Mouse (Mus musculus): Measurements from ENCODE around the gene Cfap77. TPM values are rescaled to one million over a fixed set of nuclear protein-coding genes. Genes with fewer than 3 reads are reported as not detected.

Cfap77 gene
- polyA plus RNA-seq, 1 experiment from 2014 or later, result 0.64 TPM

DNA sequence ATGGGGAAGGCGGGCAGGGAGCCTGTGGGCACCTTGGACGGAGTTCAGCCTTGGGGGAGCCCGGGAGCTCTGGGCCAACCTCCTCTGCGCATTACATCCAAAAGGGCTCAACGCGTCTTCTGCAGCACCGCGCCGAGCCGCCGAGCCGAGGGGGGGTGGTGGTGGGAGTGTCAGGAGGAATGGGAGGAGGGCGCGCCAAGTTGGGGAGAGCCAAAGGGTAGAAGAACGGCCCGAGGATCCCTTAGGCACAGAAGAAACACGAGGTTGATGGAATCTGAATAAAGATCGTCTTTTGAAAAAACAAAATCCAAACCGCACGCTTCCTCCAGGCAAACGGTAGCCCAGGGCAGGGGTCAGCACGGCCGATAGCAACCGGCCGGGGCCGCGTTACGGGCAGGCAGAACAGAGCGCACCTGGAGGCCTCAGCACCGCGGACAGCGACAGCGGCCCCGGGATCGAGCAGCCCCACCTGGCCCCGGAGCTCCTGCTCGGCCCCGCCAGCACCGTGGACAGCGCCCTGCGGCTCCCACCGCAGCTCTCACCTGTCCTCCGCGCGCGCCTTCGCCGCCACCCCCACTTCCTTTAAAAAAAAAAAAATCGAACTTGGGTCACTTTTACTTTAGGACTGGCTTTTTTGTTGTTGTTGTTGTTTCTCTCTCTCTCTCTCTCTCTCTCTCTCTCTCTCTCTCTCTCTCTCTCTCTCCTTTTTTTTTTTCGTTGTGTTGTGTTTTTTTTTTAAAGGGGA, 138.9 kb downstream of the Cfap77 start:
- peaks cover 97% of the 10 kb centered on the region for H3K27me3 ChIP-seq
- H3K27ac ChIP-seq (replicated peaks), result peak overlapping the region; percentile 72
- H3K9me3 ChIP-seq, result no peaks in the 10 kb centered on the region
- peaks cover 33% of the 10 kb centered on the region for H3K4me1 ChIP-seq
- no peaks in the 10 kb centered on the region for H3K36me3 ChIP-seq
- H3K4me2 ChIP-seq (replicated peaks), result peak overlapping the region; percentile 54
- no peak for ATAC-seq (ENCODE audit: low FRiP score, low read depth)
- under 1% methylated on average over 50 of the region's 50 CpGs for WGBS
- peak overlapping the region; percentile 42 for H3K4me3 ChIP-seq
- peak overlapping the region; percentile 61 for H3K9ac ChIP-seq (replicated peaks)

DNA sequence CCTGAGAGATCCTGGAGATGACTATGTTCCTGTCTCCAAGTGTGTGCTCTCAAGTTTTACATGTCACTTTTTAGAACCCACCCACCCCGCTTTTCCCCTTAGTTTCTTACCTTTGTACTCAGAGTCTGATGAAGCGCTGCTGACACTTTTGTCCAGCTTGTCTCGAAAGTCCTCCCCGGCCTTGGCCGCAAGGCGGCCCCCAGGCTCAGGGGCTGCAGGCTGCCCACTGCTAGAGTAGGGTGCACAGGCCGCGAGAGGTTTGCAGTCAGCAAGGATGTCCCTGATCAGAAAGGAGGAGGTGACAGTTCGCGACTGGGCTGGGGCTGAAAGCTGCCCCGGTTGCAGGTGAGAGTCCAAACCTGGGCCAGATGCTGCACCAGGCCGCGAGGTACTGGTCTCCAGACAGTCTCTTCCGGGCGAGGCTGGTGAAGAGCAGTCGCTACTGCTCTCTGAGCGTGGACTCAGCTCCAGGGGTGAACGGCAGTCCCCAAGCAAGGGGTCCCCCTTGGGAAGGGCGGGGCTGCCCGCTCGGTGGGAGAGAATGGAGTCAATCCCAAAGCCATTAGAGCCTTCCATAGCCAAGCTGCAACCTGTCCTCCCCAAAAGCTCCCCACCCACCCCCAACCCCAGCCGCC, 139.6 kb downstream of the Cfap77 start:
- no peaks in the 10 kb centered on the region for H3K36me3 ChIP-seq
- peak overlapping the region; percentile 61 for H3K9ac ChIP-seq (replicated peaks)
- peaks cover 34% of the 10 kb centered on the region for H3K4me1 ChIP-seq
- peak overlapping the region; percentile 54 for H3K4me2 ChIP-seq (replicated peaks)
- 2% methylated on average over 22 of the region's 22 CpGs for WGBS
- 0 out of 2 replicates have a peak, but pooled peaks have one; percentile 18 for ATAC-seq (ENCODE audit: low FRiP score, low read depth)
- H3K27me3 ChIP-seq, result peaks cover 98% of the 10 kb centered on the region
- peak overlapping the region; percentile 72 for H3K27ac ChIP-seq (replicated peaks)
- peak overlapping the region; percentile 42 for H3K4me3 ChIP-seq
- no peaks in the 10 kb centered on the region for H3K9me3 ChIP-seq

DNA sequence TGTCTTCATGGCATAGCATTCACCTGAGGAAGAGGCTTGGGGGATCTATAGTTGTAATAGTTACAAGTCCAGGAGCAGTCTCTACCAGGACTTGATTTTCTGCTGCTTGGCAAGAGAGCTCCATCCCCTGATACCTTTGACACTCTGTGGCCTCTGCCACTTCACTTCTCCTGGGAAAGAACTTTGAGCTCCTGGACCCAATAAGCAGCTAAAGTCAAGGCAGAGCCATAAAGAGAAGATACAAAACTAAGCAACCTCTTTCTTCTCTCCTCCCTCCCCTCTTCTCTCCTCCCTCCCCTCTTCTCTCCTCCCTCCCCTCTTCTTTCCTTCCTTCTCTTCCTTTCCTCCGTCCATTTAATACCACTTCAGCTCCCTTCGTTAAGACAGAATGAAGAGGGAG, 140.7 kb downstream of the Cfap77 start:
- Histone ChIP-seq H3K9me3 (no peaks in the 10 kb centered on the region), H3K36me3 (no peaks in the 10 kb centered on the region), H3K4me1 (peaks cover 40% of the 10 kb centered on the region), H3K4me2 (replicated peaks) (peak overlapping the region; percentile 54), H3K27me3 (peaks cover 100% of the 10 kb centered on the region), H3K27ac (replicated peaks) (peak overlapping the region; percentile 72), H3K4me3 (peak overlapping the region; percentile 42), H3K9ac (replicated peaks) (peak overlapping the region; percentile 61; the same call in 1 of the 2 replicates)
- 8% methylated on average over 2 of the region's 2 CpGs for WGBS
- no peak for ATAC-seq (ENCODE audit: low FRiP score, low read depth)

DNA sequence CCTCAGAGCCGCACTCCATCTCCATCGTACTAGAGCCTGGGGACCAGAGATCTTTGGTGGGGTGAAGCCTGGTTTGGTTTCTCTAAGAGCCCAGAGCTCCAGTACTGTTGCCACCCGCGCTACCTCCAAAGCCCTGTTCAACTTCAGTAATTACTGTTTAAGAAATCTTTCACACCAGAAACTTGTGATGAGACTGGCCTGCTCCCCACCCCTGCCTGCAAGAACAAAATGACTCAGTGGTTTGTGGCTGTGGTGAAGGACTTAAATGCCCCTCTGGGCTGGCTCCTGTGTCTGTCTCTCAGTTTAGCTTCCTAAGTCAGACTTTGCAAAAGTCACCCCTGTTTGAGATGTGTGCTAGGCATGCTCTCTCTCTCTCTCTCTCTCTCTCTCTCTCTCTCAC, 141.9 kb downstream of the Cfap77 start:
- H3K27me3 ChIP-seq, result peaks cover 100% of the 10 kb centered on the region
- H3K9ac ChIP-seq (replicated peaks), result peak overlapping the region; percentile 61; the same call in 1 of the 2 replicates
- no peaks in the 10 kb centered on the region for H3K9me3 ChIP-seq
- ATAC-seq (ENCODE audit: low FRiP score, low read depth), result no peak
- peak overlapping the region; percentile 54 for H3K4me2 ChIP-seq (replicated peaks)
- H3K4me1 ChIP-seq, result peaks cover 49% of the 10 kb centered on the region
- peak overlapping the region; percentile 42 for H3K4me3 ChIP-seq
- H3K36me3 ChIP-seq, result no peaks in the 10 kb centered on the region
- WGBS, result 0% methylated on average over 4 of the region's 4 CpGs
- peak overlapping the region; percentile 67 for H3K27ac ChIP-seq (replicated peaks)

DNA sequence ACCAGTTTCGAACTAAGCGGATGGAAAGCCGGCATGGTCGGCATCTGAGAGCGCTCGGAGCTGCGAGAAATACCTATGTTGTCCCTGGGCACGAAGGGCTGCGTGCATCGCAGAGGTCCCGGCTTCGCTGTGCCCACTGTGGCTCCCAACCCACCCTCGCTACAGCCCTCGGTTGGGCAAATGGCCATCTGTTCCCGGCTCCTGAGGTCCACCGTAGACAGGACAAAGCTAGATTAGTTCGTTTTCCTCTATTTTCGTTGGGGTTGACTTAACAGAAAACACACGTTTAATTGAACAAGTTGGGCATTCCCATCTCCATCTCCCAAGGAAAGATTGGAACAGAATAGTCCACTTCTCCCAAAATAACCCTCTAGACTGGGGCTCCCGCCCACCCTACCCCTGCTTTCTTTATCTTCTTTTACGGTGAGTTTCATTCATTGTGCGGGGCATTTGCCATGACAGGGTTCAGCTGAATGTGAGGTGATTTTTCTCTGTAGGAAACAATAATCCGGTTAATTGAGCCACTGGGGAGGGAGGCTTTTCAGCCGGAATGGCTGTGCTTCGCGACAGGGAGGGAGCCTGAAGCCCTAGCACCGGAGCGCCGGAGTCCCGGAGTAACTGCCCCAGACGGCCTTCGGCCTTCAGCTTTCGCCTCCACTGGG, 142.7 kb downstream of the Cfap77 start:
- Histone ChIP-seq H3K27me3 (peaks cover 99% of the 10 kb centered on the region), H3K4me2 (replicated peaks) (peak overlapping the region; percentile 54), H3K36me3 (no peaks in the 10 kb centered on the region), H3K4me1 (peaks cover 50% of the 10 kb centered on the region), H3K9ac (replicated peaks) (peak overlapping the region; percentile 29; the same call in 1 of the 2 replicates), H3K4me3 (peak overlapping the region; percentile 42), H3K9me3 (no peaks in the 10 kb centered on the region), H3K27ac (replicated peaks) (peak overlapping the region; percentile 67)
- ATAC-seq (ENCODE audit: low FRiP score, low read depth), result no peak
- 1% methylated on average over 33 of the region's 33 CpGs for WGBS

DNA sequence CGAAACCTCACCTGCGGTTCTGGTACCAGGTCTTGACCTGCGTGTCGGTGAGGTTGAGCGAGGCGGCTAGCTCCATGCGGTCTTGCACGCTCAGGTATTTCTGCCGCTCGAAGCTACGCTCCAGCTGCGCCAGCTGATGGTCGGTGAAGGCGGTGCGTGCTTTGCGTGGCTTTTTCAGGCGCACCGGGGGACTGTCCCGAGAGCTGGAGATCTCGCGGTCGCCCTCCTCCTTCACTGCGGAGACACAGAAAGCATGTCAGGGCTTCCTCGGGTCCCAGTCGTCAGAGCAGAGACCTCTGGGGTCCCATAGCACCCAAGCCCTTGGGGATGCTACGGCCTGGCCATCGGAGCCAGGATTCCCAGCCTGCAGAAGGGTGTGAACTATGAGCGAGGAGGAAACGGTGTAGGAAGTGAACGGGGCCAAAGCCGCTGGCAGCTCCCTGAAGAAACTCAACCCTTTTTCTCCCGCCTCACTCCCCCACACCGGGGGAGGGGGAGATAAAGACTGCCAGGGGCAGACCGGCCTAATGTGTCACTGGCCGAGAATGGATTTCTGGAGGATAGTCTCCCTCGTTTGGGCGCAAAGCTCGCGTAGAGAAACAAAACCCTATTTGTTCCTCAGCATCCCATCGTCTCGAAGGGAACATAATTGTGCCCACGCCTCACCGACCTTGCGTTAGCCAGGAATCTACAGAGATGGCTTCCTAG, 143.4 kb downstream of the Cfap77 start:
- Histone ChIP-seq H3K4me1 (peaks cover 53% of the 10 kb centered on the region), H3K27ac (replicated peaks) (peak overlapping the region; percentile 67), H3K36me3 (no peaks in the 10 kb centered on the region), H3K9me3 (no peaks in the 10 kb centered on the region), H3K9ac (replicated peaks) (peak overlapping the region; percentile 29), H3K27me3 (peaks cover 99% of the 10 kb centered on the region), H3K4me2 (replicated peaks) (peak overlapping the region; percentile 54), H3K4me3 (peak overlapping the region; percentile 42)
- no peak for ATAC-seq (ENCODE audit: low FRiP score, low read depth)
- under 1% methylated on average over 44 of the region's 44 CpGs for WGBS

DNA sequence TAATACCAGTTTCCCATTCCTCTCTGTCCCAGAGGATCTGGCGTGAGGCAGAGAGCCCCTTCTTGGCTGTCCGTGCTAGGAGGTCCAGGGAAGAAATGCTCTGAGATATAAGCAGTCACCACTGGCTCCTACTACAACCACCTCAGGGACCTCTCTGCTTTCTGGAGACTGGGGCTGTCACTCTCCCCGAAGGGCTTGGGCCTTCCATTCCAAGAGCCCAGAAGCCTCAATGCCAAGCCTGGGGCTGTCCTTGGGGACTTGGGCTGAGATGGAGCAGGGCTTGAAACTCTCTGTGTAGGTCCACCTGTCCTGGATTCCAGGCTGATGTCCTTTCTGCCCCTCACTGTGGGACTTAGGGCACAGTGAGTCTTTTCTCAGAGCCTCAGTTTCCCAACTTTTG, 144.0 kb downstream of the Cfap77 start:
- Histone ChIP-seq H3K27ac (replicated peaks) (peak overlapping the region; percentile 67), H3K4me3 (peak overlapping the region; percentile 42), H3K9me3 (no peaks in the 10 kb centered on the region), H3K9ac (replicated peaks) (peak overlapping the region; percentile 29), H3K36me3 (no peaks in the 10 kb centered on the region), H3K27me3 (peaks cover 99% of the 10 kb centered on the region), H3K4me1 (peaks cover 54% of the 10 kb centered on the region), H3K4me2 (replicated peaks) (peak overlapping the region; percentile 54)
- ATAC-seq (ENCODE audit: low FRiP score, low read depth), result no peak
- 3% methylated on average over 3 of the region's 3 CpGs for WGBS

DNA sequence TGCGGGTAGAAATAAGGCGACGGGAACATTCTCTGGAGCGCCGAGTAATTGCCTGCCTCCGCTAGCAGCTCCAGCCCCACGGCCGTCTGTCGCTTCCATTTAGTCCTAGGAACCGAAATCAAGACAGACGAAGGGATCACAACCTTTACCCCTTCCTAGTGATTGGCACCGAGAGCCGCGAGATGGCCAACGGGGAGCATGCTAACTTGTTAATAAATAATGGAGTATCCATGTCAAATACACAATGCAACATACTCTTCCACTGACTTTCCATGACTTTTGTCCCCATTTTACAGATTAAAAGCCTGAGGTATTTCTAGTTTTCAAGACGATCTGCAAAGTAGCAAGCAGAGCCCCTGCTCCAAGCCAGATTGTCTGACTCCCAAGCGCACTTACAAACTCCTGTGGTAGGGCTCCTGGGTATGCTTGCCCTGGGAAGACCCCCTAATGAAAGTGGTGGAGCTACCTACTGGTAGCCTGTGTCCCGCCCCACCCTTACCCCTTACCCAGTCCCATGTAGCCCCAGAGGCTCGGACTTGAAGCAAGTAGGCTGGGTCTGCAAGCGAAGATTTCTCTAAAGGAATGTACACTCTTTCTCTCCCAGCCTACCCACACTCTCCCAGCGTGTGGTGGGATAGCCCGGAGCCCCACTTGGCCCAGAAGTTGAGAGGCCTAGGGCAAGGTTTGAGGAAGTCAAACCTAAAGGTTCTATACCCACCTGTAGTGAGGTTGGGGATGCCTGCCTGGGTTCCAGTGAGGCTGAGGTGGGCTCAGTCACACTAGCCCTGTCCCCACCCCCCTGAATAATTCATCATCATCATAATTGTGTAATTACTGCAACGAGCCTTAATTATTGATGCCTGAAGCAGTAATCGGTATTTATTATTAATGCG, 144.8 kb downstream of the Cfap77 start:
- Histone ChIP-seq H3K9me3 (no peaks in the 10 kb centered on the region), H3K9ac (replicated peaks) (peak overlapping the region; percentile 51; the same call in 1 of the 2 replicates), H3K27me3 (peaks cover 99% of the 10 kb centered on the region), H3K36me3 (0 out of 2 replicates have a peak, but pooled peaks cover 6% of the 10 kb centered on the region), H3K4me2 (replicated peaks) (peak overlapping the region; percentile 54), H3K27ac (replicated peaks) (peak overlapping the region; percentile 84), H3K4me3 (peak overlapping the region; percentile 42), H3K4me1 (peaks cover 56% of the 10 kb centered on the region)
- 6% methylated on average over 25 of the region's 25 CpGs for WGBS
- no peak for ATAC-seq (ENCODE audit: low FRiP score, low read depth)

DNA sequence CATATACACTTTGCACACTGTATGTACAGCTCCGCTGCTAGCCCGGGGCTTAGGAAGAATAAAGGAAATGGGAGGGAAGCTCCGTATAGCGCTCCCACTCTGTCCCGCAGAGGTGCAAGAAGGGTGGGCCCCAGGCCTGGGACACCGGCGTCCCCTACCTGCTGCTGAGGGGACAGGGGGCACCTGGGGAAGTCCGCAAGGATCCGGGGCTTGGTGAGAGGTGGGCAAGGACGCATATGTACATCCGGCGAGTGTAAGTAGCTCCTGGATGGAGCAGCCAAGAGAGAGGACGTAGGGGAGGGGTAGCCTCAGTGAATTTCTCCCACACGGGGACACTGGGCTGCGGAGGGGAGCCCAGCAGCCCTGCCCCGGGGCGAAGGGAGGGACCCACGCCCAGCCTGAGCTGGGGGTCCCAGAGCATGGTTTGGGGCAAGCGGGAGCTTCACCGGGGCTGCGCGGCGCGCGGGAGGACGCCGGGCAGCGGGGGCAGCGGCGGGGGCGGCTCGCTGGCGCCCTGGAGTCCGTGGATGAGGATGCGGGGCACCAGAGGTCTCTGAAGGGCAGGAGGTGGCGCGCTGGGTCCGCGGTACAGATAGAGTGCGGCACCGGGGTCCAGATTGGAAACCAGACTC, 145.6 kb downstream of the Cfap77 start:
- Histone ChIP-seq H3K4me2 (replicated peaks) (peak overlapping the region; percentile 54), H3K4me1 (peaks cover 62% of the 10 kb centered on the region), H3K27me3 (peaks cover 99% of the 10 kb centered on the region), H3K4me3 (peak overlapping the region; percentile 42), H3K9ac (replicated peaks) (peak overlapping the region; percentile 51), H3K27ac (replicated peaks) (peak overlapping the region; percentile 84), H3K36me3 (peaks cover 11% of the 10 kb centered on the region; the same call in 1 of the 2 replicates), H3K9me3 (no peaks in the 10 kb centered on the region)
- ATAC-seq (ENCODE audit: low FRiP score, low read depth), result no peak
- 2% methylated on average over 39 of the region's 41 CpGs for WGBS

DNA sequence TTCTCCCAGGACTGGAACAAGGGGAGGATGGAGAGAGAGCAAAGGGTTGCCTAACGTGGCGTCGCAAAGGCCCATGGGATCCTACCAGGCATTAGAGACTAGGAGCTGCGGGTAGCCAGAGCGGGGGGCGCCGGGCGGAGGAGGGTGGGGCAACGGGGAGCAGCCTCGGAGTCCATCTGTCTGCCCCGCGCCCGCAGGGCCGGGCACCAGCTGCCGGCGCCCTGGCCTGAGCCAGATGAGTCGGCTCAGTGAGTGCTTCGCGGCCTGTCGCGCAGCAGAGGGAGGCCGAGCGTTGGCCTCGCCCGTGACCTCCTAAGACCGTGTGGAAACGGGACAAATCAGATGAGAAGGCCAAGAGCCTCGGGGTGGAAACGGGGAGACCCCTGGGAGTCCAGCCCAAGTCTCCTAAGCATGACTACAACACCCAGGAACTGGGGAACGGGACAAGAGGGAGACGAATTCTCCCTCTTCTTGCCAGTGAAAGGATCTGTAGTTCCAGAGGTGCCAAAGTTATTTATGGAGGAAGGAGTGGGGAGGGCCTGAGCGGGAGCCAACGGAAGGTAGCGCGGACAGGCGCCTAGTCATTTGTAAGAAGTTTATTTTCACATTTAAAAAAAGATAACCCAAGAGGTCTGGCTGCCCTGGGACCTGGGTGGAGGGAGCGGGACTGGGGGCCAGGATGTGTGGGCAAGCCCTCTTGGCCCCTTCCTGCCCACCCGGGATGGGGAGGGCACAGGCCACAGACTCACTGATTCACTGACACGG, 146.3 kb downstream of the Cfap77 start:
- H3K27ac ChIP-seq (replicated peaks), result peak overlapping the region; percentile 84
- H3K36me3 ChIP-seq, result peaks cover 12% of the 10 kb centered on the region; the same call in 1 of the 2 replicates
- peaks cover 66% of the 10 kb centered on the region for H3K4me1 ChIP-seq
- WGBS, result 1% methylated on average over 39 of the region's 39 CpGs
- peak overlapping the region; percentile 42 for H3K4me3 ChIP-seq
- H3K9ac ChIP-seq (replicated peaks), result peak overlapping the region; percentile 51
- H3K4me2 ChIP-seq (replicated peaks), result peak overlapping the region; percentile 54
- H3K27me3 ChIP-seq, result peaks cover 99% of the 10 kb centered on the region
- ATAC-seq (ENCODE audit: low FRiP score, low read depth), result peak; percentile 78
- H3K9me3 ChIP-seq, result no peaks in the 10 kb centered on the region

Measured in midbrain, embryonic 12.5 days (tissue).